Mouse (Mus musculus) left cerebral cortex, adult 2 months (tissue): ENCODE results near the gene Olfr1444. TPM values are rescaled to one million over a fixed set of nuclear protein-coding genes. Genes with fewer than 3 reads are reported as not detected.

Experiments used
- DNase-seq, 2 experiments: peaks; one replicate each; pipeline ENCODE4 v3.0.0; 2021 to 2022; ENCODE audit warnings: low spot score in 2 of 2, mixed read lengths in 1 of 2; ENCODE audit errors: extremely low spot score in 1 of 2
- H3K27ac ChIP-seq: fragments of 200-600 bp; 2 replicates; pipeline ENCODE4 v1.8.1; 2022
- H3K4me3 ChIP-seq: fragments of 200-600 bp; 2 replicates; pipeline ENCODE4 v1.8.1; 2022
- CTCF ChIP-seq: fragments of 200-600 bp; IDR thresholded peaks from 2 replicates; pipeline ENCODE4 v1.8.1; 2022; ENCODE audit warnings: antibody characterized with exemption, mild to moderate bottlenecking, moderate library complexity
- intact Hi-C: fragments of 180-260 bp; cut with DNase I; formaldehyde crosslinking; loops from one replicate; pipeline ENCODE4 v1.15.1; 2025
- total RNA-seq, 2 experiments: library from RNA; stranded (reverse); gene quantifications; 2 replicates each; pipeline ENCODE4 v1.2.3; 2021

The Olfr1444 gene
- total RNA-seq, 2 experiments from 2014 or later = not detected

DNA sequence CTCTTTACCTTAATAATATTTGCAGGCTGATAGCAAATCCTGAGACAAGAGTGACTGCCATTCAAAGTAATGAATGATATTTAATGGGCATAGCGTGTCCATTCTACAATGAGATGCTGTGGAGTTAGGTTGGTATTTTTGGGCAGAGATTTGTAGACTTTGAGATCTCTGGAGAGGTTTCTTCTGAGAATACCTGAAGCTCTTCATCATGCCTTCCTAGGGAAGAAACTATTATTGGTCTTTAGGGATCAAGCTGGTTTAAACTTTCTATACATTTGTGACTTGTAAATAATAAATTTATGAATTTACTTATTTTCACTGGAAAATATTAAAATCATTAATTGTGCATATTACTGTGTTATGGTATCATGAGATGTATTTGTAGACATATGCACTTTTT, 36.3 kb downstream of the Olfr1444 start, which contains the start of gene Olfr1446:
TSS of gene Olfr1446 (minus strand) at position 101 of the 400 bp plus-strand sequence.
- no peak within 1 kb of the TSS for H3K27ac ChIP-seq
- TF ChIP-seq CTCF = no peak
- intact Hi-C loops = no loop called here
- no peak for DNase-seq
- H3K4me3 ChIP-seq = no peak within 1 kb of the TSS

DNA sequence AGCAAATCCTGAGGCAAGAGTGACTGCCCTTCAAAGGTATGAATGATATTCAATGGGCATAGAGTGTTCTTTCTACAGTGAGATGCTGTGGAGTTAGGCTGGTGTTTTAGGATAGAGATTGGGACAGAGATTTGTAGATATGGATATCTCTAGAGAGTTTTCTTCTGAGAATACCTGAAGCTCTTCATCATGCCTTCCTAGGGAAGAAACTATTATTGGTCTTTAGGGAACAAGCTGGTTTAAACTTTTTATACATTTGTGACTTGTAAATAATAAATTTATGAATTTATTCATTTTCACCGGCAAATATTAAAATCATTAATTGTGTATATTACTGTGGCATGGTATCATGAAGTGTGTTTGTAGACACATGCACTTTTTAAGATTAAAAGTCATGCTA, 46.6 kb downstream of the Olfr1444 start, which contains the start of gene Olfr1447:
TSS of gene Olfr1447 (minus strand) at position 101 of the 400 bp plus-strand sequence.
- DNase-seq = no peak
- TF ChIP-seq CTCF = no peak
- intact Hi-C loops = no loop called here
- Histone ChIP-seq H3K27ac (no peak within 1 kb of the TSS), H3K4me3 (no peak within 1 kb of the TSS)

Other genes with a start within 250 kb of the Olfr1444 start
- gene Glyat, start 224.0 kb upstream of the Olfr1444 start, total RNA-seq = not detected
- gene Olfr1442, start 186.8 kb upstream of the Olfr1444 start, total RNA-seq = not detected
- not detected for gene Olfr1443, start 179.2 kb upstream of the Olfr1444 start, total RNA-seq
- gene Keg1, start 161.5 kb upstream of the Olfr1444 start, total RNA-seq = not detected
- gene Cntf, start 91.7 kb upstream of the Olfr1444 start, total RNA-seq = 1 to 10 TPM; 2.3 to 4.0 TPM
- gene Zfp91, start 61.2 kb upstream of the Olfr1444 start, total RNA-seq = 10 to 100 TPM; 89.2 to 97.0 TPM
- 1 to 10 TPM; 1.4 to 1.5 TPM for gene Lpxn, start 61.1 kb upstream of the Olfr1444 start, total RNA-seq
- gene Gm5244, start 10.6 kb upstream of the Olfr1444 start, total RNA-seq = not detected
- gene Olfr1445, start 26.6 kb downstream of the Olfr1444 start, total RNA-seq = not detected
- not detected for gene Olfr1446, start 36.2 kb downstream of the Olfr1444 start, total RNA-seq
- gene Olfr1447, start 46.5 kb downstream of the Olfr1444 start, total RNA-seq = not detected
- not detected for gene Olfr1448, start 67.1 kb downstream of the Olfr1444 start, total RNA-seq
- not detected for gene Olfr1449, start 73.6 kb downstream of the Olfr1444 start, total RNA-seq
- not detected for gene Olfr1450, start 93.0 kb downstream of the Olfr1444 start, total RNA-seq
- gene Olfr1451, start 137.7 kb downstream of the Olfr1444 start, total RNA-seq = not detected
- gene Olfr1453, start 171.0 kb downstream of the Olfr1444 start, total RNA-seq = not detected
- gene Olfr1454, start 203.3 kb downstream of the Olfr1444 start, total RNA-seq = not detected
- not detected for gene Olfr1457, start 240.6 kb downstream of the Olfr1444 start, total RNA-seq
- not detected for gene Olfr1458, start 249.5 kb downstream of the Olfr1444 start, total RNA-seq